Mouse (Mus musculus) lung, embryonic 16.5 days (tissue): ENCODE measurements at regions not wholly inside any gene's neighbourhood (a gene's known extent, or its start where the extent isn't known, plus 50 kb on each side); places are given as distances from the start of the nearest gene placed in this dataset.

Experiments
- ATAC-seq: fragments of 200-750 bp; cut with Nextera tagmentation; 2 replicates; pipeline ENCODE4 v1.8.0; 2017; ENCODE audit warnings: low read depth, mild to moderate bottlenecking, moderate library complexity
- H3K27ac ChIP-seq: fragments of 300-500 bp; sonication (generic); 2 replicates; pipeline ENCODE4 v1.5.1; 2014; ENCODE audit warnings: mild to moderate bottlenecking, control low read depth, low read length
- H3K27me3 ChIP-seq: fragments of 300-500 bp; sonication (generic); 2 replicates; pipeline ENCODE4 v1.6.1; 2014; ENCODE audit warnings: low read depth, low read length, mixed read lengths; ENCODE audit not compliant: control insufficient read depth, insufficient read depth
- H3K36me3 ChIP-seq: fragments of 300-500 bp; sonication (generic); 2 replicates; pipeline ENCODE4 v1.6.1; 2014; ENCODE audit warnings: low read length; ENCODE audit not compliant: control insufficient read depth, insufficient read depth
- H3K4me1 ChIP-seq: fragments of 300-500 bp; sonication (generic); replicated peaks from 2 replicates; pipeline ENCODE4 v1.6.1; 2014; ENCODE audit warnings: low read length, mixed read lengths; ENCODE audit not compliant: control insufficient read depth, insufficient read depth
- H3K4me2 ChIP-seq: fragments of 300-500 bp; sonication (generic); 2 replicates; pipeline ENCODE4 v1.6.1; 2014; ENCODE audit warnings: low read depth, low read length, control low read depth
- H3K4me3 ChIP-seq: fragments of 300-500 bp; sonication (generic); 2 replicates; pipeline ENCODE4 v1.5.1; 2014; ENCODE audit warnings: mild to moderate bottlenecking, low read length, control low read depth
- H3K9ac ChIP-seq: fragments of 300-500 bp; sonication (generic); 2 replicates; pipeline ENCODE4 v1.6.1; 2014; ENCODE audit warnings: low read length, control low read depth
- H3K9me3 ChIP-seq: fragments of 300-500 bp; sonication (generic); 2 replicates; pipeline ENCODE4 v1.6.1; 2016; ENCODE audit warnings: low read length; ENCODE audit not compliant: control insufficient read depth
- WGBS: fragments of 180-500 bp; shearing (Covaris S2); extraction: QIAGEN DNeasy Blood & Tissue Kit; methylation state at CpG from one replicate; pipeline ENCODE4 v1.1.7; 2014; 5-methylcytosine and 5-hydroxymethylcytosine counted together

DNA sequence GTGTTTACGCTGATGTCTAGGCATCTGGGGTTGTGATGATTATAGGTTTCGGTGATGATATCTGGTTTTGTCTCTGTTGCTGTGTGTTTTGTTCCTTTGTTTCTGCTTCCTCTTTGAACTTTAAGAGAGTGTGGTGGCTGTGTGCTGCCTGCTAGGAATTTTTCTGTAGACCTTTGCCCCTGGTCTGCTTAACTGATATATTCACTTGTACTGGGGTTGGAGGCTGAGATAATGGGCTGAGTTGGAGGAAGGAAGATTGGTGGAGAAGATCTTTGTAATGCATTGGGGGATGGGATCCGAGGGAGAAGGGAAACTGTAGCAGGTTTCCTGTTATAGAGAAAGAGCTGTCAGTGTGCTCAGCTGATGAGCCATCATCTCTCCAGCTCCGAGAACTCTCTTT, 55.8 kb downstream of the Mid1ip1 start:
- no peaks in the 10 kb centered on the region for H3K36me3 ChIP-seq
- H3K9me3 ChIP-seq = no peaks in the 10 kb centered on the region
- H3K4me3 ChIP-seq = no peak overlapping the region
- 52% methylated on average over 4 of the region's 4 CpGs for WGBS
- no peak overlapping the region for H3K4me2 ChIP-seq
- no peak overlapping the region for H3K27ac ChIP-seq
- no peaks in the 10 kb centered on the region for H3K4me1 ChIP-seq
- no peak overlapping the region for H3K9ac ChIP-seq
- no peak for ATAC-seq
- no peaks in the 10 kb centered on the region for H3K27me3 ChIP-seq

GRCm38 (mm10) chrX:10775714-10776515, 61.1 kb downstream of the Mid1ip1 start:
- Histone ChIP-seq H3K36me3 (no peaks in the 10 kb centered on the region), H3K9ac (no peak overlapping the region), H3K4me2 (no peak overlapping the region), H3K4me3 (no peak overlapping the region), H3K27me3 (no peaks in the 10 kb centered on the region), H3K4me1 (no peaks in the 10 kb centered on the region), H3K27ac (peak overlapping the region; percentile 80), H3K9me3 (no peaks in the 10 kb centered on the region)
- peak; percentile 86 for ATAC-seq
- 20% methylated on average over 8 of the region's 8 CpGs for WGBS

GRCm38 (mm10) chrX:10776516-10776818, 61.7 kb downstream of the Mid1ip1 start:
- H3K36me3 ChIP-seq = no peaks in the 10 kb centered on the region
- H3K9me3 ChIP-seq = no peaks in the 10 kb centered on the region
- no peak overlapping the region for H3K4me2 ChIP-seq
- peak overlapping the region; percentile 80 for H3K27ac ChIP-seq
- no peaks in the 10 kb centered on the region for H3K4me1 ChIP-seq
- H3K4me3 ChIP-seq = no peak overlapping the region
- H3K9ac ChIP-seq = no peak overlapping the region
- ATAC-seq = peak; percentile 41
- 39% methylated on average over 7 of the region's 7 CpGs for whole genome bisulfite sequencing
- no peaks in the 10 kb centered on the region for H3K27me3 ChIP-seq

GRCm38 (mm10) chrX:10778014-10778413, 63.2 kb downstream of the Mid1ip1 start:
- Histone ChIP-seq H3K9ac (no peak overlapping the region), H3K36me3 (no peaks in the 10 kb centered on the region), H3K4me1 (no peaks in the 10 kb centered on the region), H3K27ac (no peak overlapping the region), H3K9me3 (no peaks in the 10 kb centered on the region), H3K4me3 (no peak overlapping the region), H3K27me3 (no peaks in the 10 kb centered on the region), H3K4me2 (no peak overlapping the region)
- ATAC-seq = no peak
- 83% methylated on average over 2 of the region's 2 CpGs for WGBS

GRCm38 (mm10) chrX:10786359-10786758, 71.5 kb downstream of the Mid1ip1 start:
- H3K9me3 ChIP-seq = no peaks in the 10 kb centered on the region; the same call in 1 of the 2 replicates
- no peak overlapping the region for H3K4me3 ChIP-seq
- no peaks in the 10 kb centered on the region for H3K4me1 ChIP-seq
- no peak overlapping the region for H3K4me2 ChIP-seq
- no peaks in the 10 kb centered on the region for H3K36me3 ChIP-seq
- H3K27ac ChIP-seq = no peak overlapping the region
- H3K9ac ChIP-seq = no peak overlapping the region
- ATAC-seq = no peak
- WGBS = 74% methylated on average over 3 of the region's 3 CpGs
- H3K27me3 ChIP-seq = no peaks in the 10 kb centered on the region

DNA sequence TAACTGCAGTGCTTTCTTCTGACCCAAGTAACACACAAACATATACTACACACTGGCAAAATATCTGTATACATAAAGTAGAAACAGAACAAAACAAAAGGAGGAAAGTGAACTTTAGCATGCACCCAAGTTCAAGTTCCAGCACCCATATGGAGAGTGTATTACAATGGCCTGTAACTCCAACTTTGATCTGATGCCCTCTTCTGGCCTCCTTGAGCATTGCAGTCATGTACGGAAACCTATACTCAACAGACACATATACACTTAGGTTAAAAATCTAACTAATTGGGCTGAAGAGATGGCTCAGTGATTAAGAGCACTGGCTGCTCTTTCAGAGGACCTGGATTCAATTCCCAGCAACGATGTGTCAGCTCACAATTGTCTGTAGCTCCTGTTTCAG, 72.2 kb downstream of the Mid1ip1 start:
- ATAC-seq = no peak
- Histone ChIP-seq H3K27ac (no peak overlapping the region), H3K9ac (no peak overlapping the region), H3K27me3 (no peaks in the 10 kb centered on the region), H3K4me2 (no peak overlapping the region), H3K4me3 (no peak overlapping the region), H3K36me3 (no peaks in the 10 kb centered on the region), H3K9me3 (no peaks in the 10 kb centered on the region; the same call in 1 of the 2 replicates), H3K4me1 (no peaks in the 10 kb centered on the region)
- 94% methylated on average over 2 of the region's 2 CpGs for WGBS

DNA sequence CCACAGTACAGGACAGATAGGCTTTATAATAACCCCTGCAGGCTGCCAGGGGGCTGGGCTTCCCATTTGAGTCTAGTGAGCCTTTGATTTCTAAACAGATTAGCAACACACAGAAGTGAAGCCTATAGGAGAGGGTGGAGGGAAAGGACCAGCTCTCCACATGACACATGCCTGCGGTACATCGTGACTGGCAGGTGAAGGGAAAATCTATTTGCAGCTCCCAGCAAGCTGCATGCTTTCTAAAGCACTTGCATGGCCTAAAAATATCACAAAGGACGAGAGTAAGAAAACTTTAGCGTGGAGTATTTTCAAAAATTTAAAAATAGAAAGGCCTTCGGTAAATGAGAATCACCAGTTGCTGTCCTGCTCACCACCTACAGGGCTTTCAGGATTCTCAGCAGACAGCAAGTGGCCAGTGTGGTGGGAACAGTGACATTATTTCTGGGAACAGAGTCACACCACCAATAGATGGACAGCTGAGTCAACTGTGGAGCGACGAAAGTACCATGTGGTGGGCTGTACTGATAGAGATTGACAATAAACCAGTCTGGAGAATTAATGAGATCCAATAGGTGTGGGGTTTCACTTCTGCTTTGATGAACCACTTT, 105.6 kb downstream of the Mid1ip1 start:
- Histone ChIP-seq H3K36me3 (no peaks in the 10 kb centered on the region), H3K4me2 (no peak overlapping the region), H3K9me3 (no peaks in the 10 kb centered on the region), H3K27ac (no peak overlapping the region), H3K9ac (no peak overlapping the region), H3K27me3 (no peaks in the 10 kb centered on the region), H3K4me1 (no peaks in the 10 kb centered on the region), H3K4me3 (no peak overlapping the region)
- no peak for ATAC-seq
- 77% methylated on average over 7 of the region's 7 CpGs for WGBS

GRCm38 (mm10) chrX:10833681-10834080, 118.9 kb downstream of the Mid1ip1 start:
- Histone ChIP-seq H3K27me3 (no peaks in the 10 kb centered on the region), H3K27ac (no peak overlapping the region), H3K4me2 (no peak overlapping the region), H3K4me3 (no peak overlapping the region), H3K4me1 (no peaks in the 10 kb centered on the region), H3K9me3 (no peaks in the 10 kb centered on the region), H3K36me3 (no peaks in the 10 kb centered on the region), H3K9ac (no peak overlapping the region)
- 67% methylated on average over 1 of the region's 1 CpGs for WGBS
- no peak for ATAC-seq

GRCm38 (mm10) chrX:10857089-10857488, 142.3 kb downstream of the Mid1ip1 start:
- WGBS = 48% methylated on average over 6 of the region's 6 CpGs
- Histone ChIP-seq H3K4me2 (no peak overlapping the region), H3K4me3 (no peak overlapping the region), H3K4me1 (no peaks in the 10 kb centered on the region), H3K9ac (no peak overlapping the region), H3K36me3 (no peaks in the 10 kb centered on the region), H3K27ac (no peak overlapping the region; the same call in 1 of the 2 replicates), H3K9me3 (no peaks in the 10 kb centered on the region), H3K27me3 (no peaks in the 10 kb centered on the region; the same call in 1 of the 2 replicates)
- peak; percentile 43; the same call in 1 of the 2 replicates for ATAC-seq
